Mouse (Mus musculus): ENCODE measurements around the gene Iqgap2.

DNA sequence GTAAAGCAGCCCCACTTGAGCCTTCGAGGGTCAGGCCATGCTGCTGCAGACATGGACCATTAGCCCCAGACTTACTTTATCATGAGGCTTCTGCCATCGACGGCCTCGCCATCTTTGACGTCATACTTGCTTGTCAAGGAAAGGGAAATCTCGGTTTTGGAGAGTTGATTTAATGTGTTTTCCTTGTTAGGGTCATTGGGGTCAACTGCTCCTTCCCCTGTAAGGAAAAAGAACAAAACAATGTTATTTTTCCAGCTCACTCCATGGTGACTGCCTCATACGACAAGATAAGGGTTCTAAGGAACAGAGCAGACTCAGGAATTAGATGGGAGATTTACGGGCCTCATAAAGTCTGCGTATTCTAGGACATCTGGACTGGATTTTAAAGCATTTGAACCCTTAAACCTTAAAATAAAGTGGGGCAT, 245.0 kb downstream of the Iqgap2 start:
- TF ChIP-seq POLR2A (IDR thresholded peaks at IDR 0.05; ENCODE audit: borderline replicate concordance, control insufficient read depth, low read depth, low read length) (no peak), CTCF (IDR thresholded peaks at IDR 0.05; ENCODE audit: control insufficient read depth, insufficient read depth, low read length) (no peak)

Data from bone marrow, adult 2 months (tissue).